Mouse (Mus musculus): ENCODE results near the gene Vmn1r193. TPM values are rescaled to one million over a fixed set of nuclear protein-coding genes. Genes with fewer than 3 reads are reported as not detected.
"Not testable (repeated sequence)": the region's sequence is repeated elsewhere in the genome, so short reads cannot be mapped to it uniquely, and the experiment has no call there.

The Vmn1r193 gene
- not detected in 2 replicates for polyA plus RNA-seq (2016; fragmentation: Nextera tagmentation; extraction: Ambion mirVana)

GRCm38 (mm10) chr13:22223060-22223459 is at the start of gene Vmn1r193:
Gene Vmn1r193 (minus strand): TSS chr13:22223160.
- not testable (repeated sequence) for H3K27ac ChIP-seq; H3K36me3 ChIP-seq; H3K9me3 ChIP-seq; DNase-seq (ENCODE audit: low spot score); H3K27me3 ChIP-seq (ENCODE audit: insufficient read depth, poor library complexity, severe bottlenecking); H3K4me1 ChIP-seq (replicated peaks); H3K4me3 ChIP-seq
- WGBS = 80% methylated on average over 1 of the region's 1 CpGs

GRCm38 (mm10) chr13:22271721-22272120 is 48.8 kb upstream of the Vmn1r193 start:
- Histone ChIP-seq H3K27ac (no peak overlapping the region), H3K9me3 (no peaks in the 10 kb centered on the region), H3K4me1 (replicated peaks) (no peaks in the 10 kb centered on the region), H3K36me3 (no peaks in the 10 kb centered on the region), H3K4me3 (no peak overlapping the region), H3K27me3 (ENCODE audit: insufficient read depth, poor library complexity, severe bottlenecking) (no peaks in the 10 kb centered on the region)
- DNase-seq (ENCODE audit: low spot score) = no peak
- WGBS = 57% methylated on average over 2 of the region's 2 CpGs

GRCm38 (mm10) chr13:22270222-22270621 is 47.3 kb upstream of the Vmn1r193 start, which contains the start of gene Vmn1r195:
Gene Vmn1r195 (plus strand): TSS chr13:22270522.
- not testable (repeated sequence) for H3K9me3 ChIP-seq; H3K27me3 ChIP-seq (ENCODE audit: insufficient read depth, poor library complexity, severe bottlenecking); DNase-seq (ENCODE audit: low spot score); H3K36me3 ChIP-seq; H3K27ac ChIP-seq; H3K4me1 ChIP-seq (replicated peaks); H3K4me3 ChIP-seq
- WGBS = 91% methylated on average over 1 of the region's 1 CpGs

- H3K27ac ChIP-seq = no peak within 1 kb of the TSS
- DNase-seq (ENCODE audit: low spot score) = no peak
These were observed 21.0 kb upstream of the Vmn1r193 start, which contains the start of gene Vmn1r194 for GRCm38 (mm10) chr13:22243915-22244314. Gene Vmn1r194 (plus strand): TSS chr13:22244215.

GRCm38 (mm10) chr13:22192756-22193155 is 30.2 kb downstream of the Vmn1r193 start:
- not testable (repeated sequence) for H3K4me1 ChIP-seq (replicated peaks); H3K27ac ChIP-seq; H3K4me3 ChIP-seq; H3K36me3 ChIP-seq; DNase-seq (ENCODE audit: low spot score); H3K9me3 ChIP-seq; H3K27me3 ChIP-seq (ENCODE audit: insufficient read depth, poor library complexity, severe bottlenecking)
- 74% methylated on average over 3 of the region's 3 CpGs for WGBS

More at GRCm38 (mm10) chr13:22243915-22244314, 21.0 kb upstream of the Vmn1r193 start, which contains the start of gene Vmn1r194:
- 68% methylated on average over 1 of the region's 1 CpGs for WGBS
- H3K36me3 ChIP-seq = no peaks in the 10 kb centered on the region
- H3K4me3 ChIP-seq = no peak within 1 kb of the TSS
- H3K27me3 ChIP-seq (ENCODE audit: insufficient read depth, poor library complexity, severe bottlenecking) = no peaks in the 10 kb centered on the region
- H3K9me3 ChIP-seq = no peaks in the 10 kb centered on the region
- H3K4me1 ChIP-seq (replicated peaks) = no peaks in the 10 kb centered on the region

- H3K4me1 ChIP-seq (replicated peaks) = no peaks in the 10 kb centered on the region
These were observed 31.9 kb downstream of the Vmn1r193 start, which contains the start of gene Vmn1r192 for GRCm38 (mm10) chr13:22191041-22191440. Gene Vmn1r192 (minus strand): TSS chr13:22191141.

GRCm38 (mm10) chr13:22190385-22190784 is 32.6 kb downstream of the Vmn1r193 start:
- 75% methylated on average over 2 of the region's 2 CpGs for WGBS
- DNase-seq (ENCODE audit: low spot score) = no peak
- Histone ChIP-seq H3K4me3 (no peak overlapping the region), H3K4me1 (replicated peaks) (no peaks in the 10 kb centered on the region), H3K36me3 (no peaks in the 10 kb centered on the region), H3K27ac (no peak overlapping the region), H3K9me3 (no peaks in the 10 kb centered on the region), H3K27me3 (ENCODE audit: insufficient read depth, poor library complexity, severe bottlenecking) (no peaks in the 10 kb centered on the region)

More at GRCm38 (mm10) chr13:22191041-22191440, 31.9 kb downstream of the Vmn1r193 start, which contains the start of gene Vmn1r192:
- no peak for DNase-seq (ENCODE audit: low spot score)
- Histone ChIP-seq H3K4me3 (no peak within 1 kb of the TSS), H3K27ac (no peak within 1 kb of the TSS), H3K27me3 (ENCODE audit: insufficient read depth, poor library complexity, severe bottlenecking) (no peaks in the 10 kb centered on the region), H3K9me3 (0 out of 2 replicates have a peak, but pooled peaks cover under 1% of the 10 kb centered on the region), H3K36me3 (no peaks in the 10 kb centered on the region)

GRCm38 (mm10) chr13:22189313-22189712 is 33.6 kb downstream of the Vmn1r193 start:
- DNase-seq (ENCODE audit: low spot score) = no peak
- Histone ChIP-seq H3K27ac (no peak overlapping the region), H3K27me3 (ENCODE audit: insufficient read depth, poor library complexity, severe bottlenecking) (no peaks in the 10 kb centered on the region), H3K9me3 (no peaks in the 10 kb centered on the region), H3K36me3 (no peaks in the 10 kb centered on the region), H3K4me1 (replicated peaks) (no peaks in the 10 kb centered on the region), H3K4me3 (no peak overlapping the region)
- WGBS = 95% methylated on average over 2 of the region's 2 CpGs

- Histone ChIP-seq H3K4me3 (no peak within 1 kb of the TSS), H3K27me3 (ENCODE audit: insufficient read depth, poor library complexity, severe bottlenecking) (no peaks in the 10 kb centered on the region), H3K4me1 (replicated peaks) (no peaks in the 10 kb centered on the region), H3K9me3 (no peaks in the 10 kb centered on the region), H3K36me3 (no peaks in the 10 kb centered on the region), H3K27ac (no peak within 1 kb of the TSS)
- DNase-seq (ENCODE audit: low spot score) = no peak
- WGBS = 88% methylated on average over 1 of the region's 1 CpGs
These were observed 39.1 kb downstream of the Vmn1r193 start, which contains the start of gene Vmn1r191 for GRCm38 (mm10) chr13:22183869-22184268. Gene Vmn1r191 (minus strand): TSS chr13:22183969.

- WGBS = 93% methylated on average over 15 of the region's 15 CpGs
- Histone ChIP-seq H3K36me3 (no peaks in the 10 kb centered on the region), H3K27ac (no peak overlapping the region), H3K4me3 (no peak overlapping the region), H3K9me3 (peaks cover 13% of the 10 kb centered on the region), H3K27me3 (ENCODE audit: insufficient read depth, poor library complexity, severe bottlenecking) (no peaks in the 10 kb centered on the region), H3K4me1 (replicated peaks) (no peaks in the 10 kb centered on the region)
- no peak for DNase-seq (ENCODE audit: low spot score)
These were observed 54.5 kb downstream of the Vmn1r193 start for GRCm38 (mm10) chr13:22168416-22168815.

Other genes with a start within 250 kb of the Vmn1r193 start
- gene Pom121l2, start 242.0 kb downstream of the Vmn1r193 start, polyA plus RNA-seq (2016; fragmentation: Nextera tagmentation; extraction: Ambion mirVana) = 0.07 TPM in 1 of 2 replicates, not detected in the other
- 0.18 TPM in 1 of 2 replicates, not detected in the other for gene Prss16, start 213.4 kb downstream of the Vmn1r193 start, polyA plus RNA-seq (2016; fragmentation: Nextera tagmentation; extraction: Ambion mirVana)
- gene Hist1h2ah, start 187.6 kb downstream of the Vmn1r193 start, polyA plus RNA-seq (2016; fragmentation: Nextera tagmentation; extraction: Ambion mirVana) = 5.5 and 11.0 TPM in 2 replicates
- gene Hist1h2bk, start 187.3 kb downstream of the Vmn1r193 start, polyA plus RNA-seq (2016; fragmentation: Nextera tagmentation; extraction: Ambion mirVana) = 6.6 and 6.9 TPM in 2 replicates
- gene Hist1h4i, start 181.8 kb downstream of the Vmn1r193 start, polyA plus RNA-seq (2016; fragmentation: Nextera tagmentation; extraction: Ambion mirVana) = 33.6 and 41.8 TPM in 2 replicates
- gene Hist1h2ag, start 180.2 kb downstream of the Vmn1r193 start, polyA plus RNA-seq (2016; fragmentation: Nextera tagmentation; extraction: Ambion mirVana) = 63.1 and 65.4 TPM in 2 replicates
- 12.6 and 15.5 TPM in 2 replicates for gene Hist1h2bj, start 179.9 kb downstream of the Vmn1r193 start, polyA plus RNA-seq (2016; fragmentation: Nextera tagmentation; extraction: Ambion mirVana)
- gene Vmn1r188, start 138.7 kb downstream of the Vmn1r193 start, polyA plus RNA-seq (2016; fragmentation: Nextera tagmentation; extraction: Ambion mirVana) = not detected in 2 replicates
- not detected in 2 replicates for gene Vmn1r189, start 117.3 kb downstream of the Vmn1r193 start, polyA plus RNA-seq (2016; fragmentation: Nextera tagmentation; extraction: Ambion mirVana)
- gene Vmn1r191, start 39.2 kb downstream of the Vmn1r193 start, polyA plus RNA-seq (2016; fragmentation: Nextera tagmentation; extraction: Ambion mirVana) = not detected in 2 replicates
- gene Vmn1r192, start 32.0 kb downstream of the Vmn1r193 start, polyA plus RNA-seq (2016; fragmentation: Nextera tagmentation; extraction: Ambion mirVana) = not detected in 2 replicates
- gene Vmn1r194, start 21.1 kb upstream of the Vmn1r193 start, polyA plus RNA-seq (2016; fragmentation: Nextera tagmentation; extraction: Ambion mirVana) = not detected in 2 replicates
- gene Vmn1r195, start 47.4 kb upstream of the Vmn1r193 start, polyA plus RNA-seq (2016; fragmentation: Nextera tagmentation; extraction: Ambion mirVana) = not detected in 2 replicates
- gene Vmn1r196, start 66.8 kb upstream of the Vmn1r193 start, polyA plus RNA-seq (2016; fragmentation: Nextera tagmentation; extraction: Ambion mirVana) = not detected in 2 replicates
- gene Vmn1r197, start 101.4 kb upstream of the Vmn1r193 start, polyA plus RNA-seq (2016; fragmentation: Nextera tagmentation; extraction: Ambion mirVana) = not detected in 2 replicates
- not detected in 2 replicates for gene Vmn1r198, start 127.2 kb upstream of the Vmn1r193 start, polyA plus RNA-seq (2016; fragmentation: Nextera tagmentation; extraction: Ambion mirVana)
- gene Vmn1r199, start 156.7 kb upstream of the Vmn1r193 start, polyA plus RNA-seq (2016; fragmentation: Nextera tagmentation; extraction: Ambion mirVana) = not detected in 2 replicates
- not detected in 2 replicates for gene Vmn1r200, start 167.2 kb upstream of the Vmn1r193 start, polyA plus RNA-seq (2016; fragmentation: Nextera tagmentation; extraction: Ambion mirVana)
- not detected in 2 replicates for gene Vmn1r201, start 248.8 kb upstream of the Vmn1r193 start, polyA plus RNA-seq (2016; fragmentation: Nextera tagmentation; extraction: Ambion mirVana)

Data from hindbrain, embryonic 10.5 days (tissue).